Mouse (Mus musculus) adrenal gland (tissue): ENCODE results near the gene Ptpn4.

Source experiments
- intact Hi-C: fragments of 180-260 bp; cut with DNase I; formaldehyde crosslinking; loops from one replicate; pipeline ENCODE4 v1.15.1; 2025

Ptpn4 gene

DNA sequence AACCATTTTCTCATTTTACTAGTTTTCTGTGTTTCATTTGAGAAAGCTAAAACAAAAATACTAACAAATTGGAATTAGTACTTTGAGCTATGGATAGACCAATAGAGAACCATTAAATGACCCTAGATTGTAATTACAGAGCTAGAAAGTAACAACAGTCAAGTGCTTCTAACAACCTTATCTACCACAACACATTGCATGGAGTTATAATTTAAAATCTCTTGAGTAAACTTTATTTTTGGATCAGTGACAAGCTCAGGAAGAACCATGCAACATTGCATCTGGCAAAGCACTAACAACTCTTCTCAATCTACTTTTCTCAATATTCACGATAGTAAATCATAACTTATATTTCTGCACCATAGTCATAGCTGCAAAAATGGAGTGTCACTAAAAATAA lies 29.7 kb downstream of the Ptpn4 start:
- intact Hi-C loops, result no loop called here

DNA sequence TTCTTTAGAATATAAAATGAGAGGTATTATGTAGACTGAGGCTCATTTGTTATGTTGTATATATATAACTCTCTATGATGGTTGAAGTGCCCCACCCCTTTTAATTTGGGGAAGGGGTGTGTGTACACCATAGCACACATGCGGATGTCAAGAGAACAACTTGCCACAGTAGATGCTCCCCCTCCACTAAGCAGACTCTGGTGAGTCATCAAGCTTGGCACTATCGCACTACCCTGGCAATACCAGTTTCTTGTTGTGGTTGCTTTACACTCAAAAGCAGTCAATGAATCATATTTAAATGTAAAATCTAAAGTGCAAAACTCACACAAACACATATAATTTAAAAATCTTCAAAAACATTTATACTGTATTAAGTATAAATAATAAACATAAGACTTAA lies 31.4 kb downstream of the Ptpn4 start:
- intact Hi-C loops, result no loop called here

DNA sequence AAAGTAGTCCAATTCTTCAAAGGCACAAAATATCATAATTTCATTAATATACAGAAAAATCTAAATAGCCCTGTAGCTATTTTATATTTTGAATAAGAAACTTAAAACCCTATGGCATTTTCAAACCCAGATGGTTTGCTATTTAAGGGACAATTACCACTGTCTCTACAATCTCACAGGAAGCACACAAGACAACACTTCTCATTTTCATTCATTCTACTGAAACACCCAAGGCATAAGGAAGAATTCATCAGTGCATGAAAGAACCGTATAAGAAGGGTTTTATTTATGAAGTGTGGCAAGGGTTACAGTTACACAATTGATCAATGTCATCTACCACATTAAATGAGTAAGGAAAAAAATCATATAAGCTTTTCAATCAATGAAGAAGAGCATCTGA lies 32.8 kb downstream of the Ptpn4 start:
- intact Hi-C loops, result no loop called here

DNA sequence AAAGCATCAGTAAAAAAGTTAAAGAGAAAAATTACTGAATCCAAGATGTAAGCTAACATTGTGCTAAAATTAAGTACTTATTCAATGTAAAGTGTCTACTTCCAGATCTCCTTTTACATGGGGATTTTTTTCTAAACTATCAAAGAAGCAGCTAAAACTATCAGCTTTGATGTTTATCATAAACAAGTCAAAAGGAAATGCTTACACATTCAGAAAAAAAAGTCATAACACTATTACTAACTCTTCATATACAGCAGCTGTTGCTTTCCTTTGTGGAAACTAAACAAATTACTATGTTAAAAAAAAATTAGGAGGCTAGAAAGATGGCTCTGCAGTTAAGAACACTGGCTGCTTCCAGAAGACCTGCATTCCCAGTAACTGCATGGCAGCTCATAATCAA lies 42.2 kb downstream of the Ptpn4 start:
- intact Hi-C loops, result no loop called here

DNA sequence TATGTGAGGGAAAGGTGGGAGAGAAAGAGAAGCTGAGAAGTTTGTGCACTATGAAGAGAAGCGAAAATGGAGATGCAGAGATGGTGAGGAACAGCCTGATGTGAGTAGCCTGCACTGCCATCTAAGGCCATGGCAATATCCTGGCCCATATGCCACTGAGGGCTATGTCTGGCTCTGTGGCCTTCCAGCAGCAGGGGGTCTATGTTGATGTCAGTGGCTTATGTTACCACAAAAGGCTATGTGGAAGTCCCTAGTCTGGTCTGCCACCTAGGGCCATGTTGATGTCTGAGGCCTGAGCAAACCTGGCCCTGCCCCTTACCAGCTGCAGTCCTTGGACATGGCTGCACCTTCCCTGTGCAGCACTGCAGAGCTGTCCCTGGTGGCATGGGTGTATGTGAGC lies 43.1 kb downstream of the Ptpn4 start:
- intact Hi-C loops, result no loop called here

DNA sequence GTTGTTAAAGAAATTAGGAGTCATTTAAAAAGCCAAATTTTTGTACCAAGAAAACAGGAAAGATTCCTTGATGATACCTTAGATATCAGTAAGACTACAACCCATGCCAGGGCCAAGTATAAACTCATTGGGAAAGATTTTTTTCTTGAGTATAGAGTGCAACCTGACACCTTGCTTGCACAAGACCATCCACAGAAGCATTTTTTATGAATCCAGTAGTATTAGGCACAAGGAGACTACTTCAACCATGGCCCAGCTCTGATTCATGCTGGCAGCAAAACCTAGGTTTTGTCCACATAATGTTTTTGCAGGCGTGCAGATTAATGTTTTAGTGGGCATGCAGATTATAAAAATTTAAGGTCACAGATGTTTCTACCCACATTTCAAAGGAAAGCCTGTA lies 46.8 kb downstream of the Ptpn4 start:
- intact Hi-C loops, result no loop called here

DNA sequence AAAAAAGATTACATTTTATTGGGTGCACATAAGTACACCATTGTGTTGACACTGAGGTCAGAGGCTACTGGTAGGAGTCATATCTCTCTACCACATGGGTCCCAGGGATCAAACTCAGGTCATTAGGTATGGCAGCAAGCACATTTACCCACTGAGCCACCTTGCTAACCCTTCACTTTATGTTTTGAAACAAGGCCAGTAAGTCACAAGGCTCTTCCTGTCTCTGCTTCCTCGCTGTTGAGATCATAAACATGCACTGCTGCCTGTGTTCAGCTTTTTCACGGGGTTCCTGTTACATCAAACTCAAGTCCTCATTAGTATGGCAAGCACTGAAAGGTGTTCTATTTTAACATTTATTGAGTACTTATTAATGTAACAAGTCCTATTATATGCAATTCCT lies 61.5 kb downstream of the Ptpn4 start:
- intact Hi-C loops, result no loop called here

DNA sequence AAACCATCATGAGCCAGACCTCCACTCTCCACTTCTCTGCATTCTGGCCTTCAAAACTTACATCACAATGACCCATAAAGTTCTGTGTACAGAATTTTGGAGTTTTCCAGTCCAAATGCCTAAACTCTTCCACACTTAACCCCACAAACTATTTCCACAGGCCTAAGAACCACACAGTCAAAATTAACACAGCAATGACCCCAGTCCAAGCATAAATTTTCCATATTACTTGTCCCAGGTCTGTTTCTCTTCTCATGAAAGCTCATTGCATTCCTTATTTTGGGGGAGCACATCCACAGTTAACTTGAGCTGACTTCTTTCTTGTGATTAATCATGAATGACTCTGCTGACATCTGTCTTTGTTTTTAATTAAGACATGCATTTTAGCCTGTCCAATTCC lies 101.7 kb downstream of the Ptpn4 start:
- intact Hi-C loops, result no loop called here

DNA sequence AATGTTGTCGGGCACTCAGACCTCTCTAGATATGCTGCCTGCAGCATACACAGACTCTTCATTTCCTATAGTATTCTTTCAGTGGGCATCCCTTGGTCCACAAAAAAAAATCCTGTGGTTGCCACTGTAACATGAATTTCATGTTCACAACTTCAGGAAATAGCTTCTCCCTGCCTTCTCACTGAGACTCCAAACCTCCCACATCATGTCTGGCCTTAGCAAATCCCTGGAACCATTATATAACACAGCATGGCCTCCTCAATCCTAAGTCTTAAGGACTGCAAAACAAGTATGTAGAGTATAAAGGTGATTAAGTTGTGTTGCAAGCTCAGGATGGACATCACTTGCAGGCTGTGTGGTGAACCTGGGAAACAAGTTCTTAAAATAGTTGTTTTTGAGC lies 102.6 kb downstream of the Ptpn4 start:
- intact Hi-C loops, result no loop called here

DNA sequence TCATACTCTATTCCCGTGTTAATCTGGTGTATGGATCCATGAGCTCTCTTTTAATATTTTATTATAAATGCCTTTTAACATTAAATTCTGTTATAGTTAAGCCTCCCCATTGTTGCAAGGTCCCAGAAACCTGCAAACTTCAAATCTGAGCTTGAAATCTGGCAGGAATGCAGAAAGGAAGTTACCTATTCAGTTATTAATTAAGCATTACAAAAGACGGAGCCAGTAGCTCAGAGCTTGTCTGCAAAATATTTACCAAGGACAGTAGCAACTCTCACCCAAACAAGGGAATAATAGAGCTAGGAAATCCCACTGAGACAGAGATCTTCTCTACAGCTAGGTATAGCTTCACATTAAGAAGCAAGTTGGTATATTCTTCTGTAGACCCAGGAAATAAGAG lies 106.2 kb downstream of the Ptpn4 start:
- intact Hi-C loops, result no loop called here

DNA sequence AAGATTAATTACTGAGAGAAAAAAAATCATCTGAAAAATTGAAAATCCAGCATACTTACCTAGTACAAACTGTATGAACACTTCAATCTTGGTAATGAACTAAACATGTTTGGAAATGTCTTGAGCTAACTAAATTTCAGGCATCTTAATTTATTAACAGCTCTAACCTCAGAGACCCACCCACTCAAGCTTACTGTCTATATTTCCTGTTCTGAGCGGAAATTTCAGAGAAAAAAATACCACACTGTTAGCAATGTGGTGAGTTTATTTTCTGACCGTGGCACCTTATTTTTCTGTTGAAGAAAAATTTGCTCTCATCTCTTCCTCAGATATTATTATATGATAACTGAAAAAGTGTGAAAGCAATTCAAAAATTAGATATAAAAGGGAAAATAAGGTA lies 124.4 kb downstream of the Ptpn4 start:
- intact Hi-C loops, result no loop called here

DNA sequence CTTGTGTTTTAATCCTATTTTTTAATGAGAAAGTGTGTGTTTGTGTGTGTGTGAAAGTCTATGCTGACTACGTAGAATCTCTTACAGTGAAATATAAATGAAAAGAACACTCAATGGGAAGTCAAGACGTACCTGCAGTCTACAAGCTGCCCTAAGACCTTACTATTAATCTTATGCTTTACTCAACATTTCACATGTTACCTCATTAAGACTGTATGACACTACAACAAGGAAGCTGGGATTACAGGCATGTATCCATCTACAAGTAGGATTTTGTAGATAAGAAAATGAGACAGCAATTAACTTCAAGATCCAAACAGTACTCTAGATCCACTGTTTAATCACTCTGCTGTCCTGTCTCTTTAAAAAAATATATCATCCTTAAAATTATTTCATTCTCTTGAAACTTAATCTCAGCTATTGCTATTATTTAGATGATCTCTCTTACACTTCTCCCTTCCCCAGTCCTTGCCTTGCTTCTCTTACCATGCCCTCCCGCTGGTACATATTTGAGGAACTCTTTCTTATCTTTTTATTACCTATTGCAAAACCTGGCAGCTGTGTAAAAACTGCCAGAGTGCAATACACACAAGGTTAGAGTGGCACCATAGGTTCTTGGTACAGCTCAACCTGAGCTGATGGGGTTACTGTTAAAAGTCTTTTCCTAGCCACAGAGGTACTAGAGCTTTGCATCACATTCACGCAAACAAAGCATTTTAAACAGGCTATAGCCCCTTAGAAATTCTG lies 130.8 kb downstream of the Ptpn4 start:
- intact Hi-C loops, result no loop called here

DNA sequence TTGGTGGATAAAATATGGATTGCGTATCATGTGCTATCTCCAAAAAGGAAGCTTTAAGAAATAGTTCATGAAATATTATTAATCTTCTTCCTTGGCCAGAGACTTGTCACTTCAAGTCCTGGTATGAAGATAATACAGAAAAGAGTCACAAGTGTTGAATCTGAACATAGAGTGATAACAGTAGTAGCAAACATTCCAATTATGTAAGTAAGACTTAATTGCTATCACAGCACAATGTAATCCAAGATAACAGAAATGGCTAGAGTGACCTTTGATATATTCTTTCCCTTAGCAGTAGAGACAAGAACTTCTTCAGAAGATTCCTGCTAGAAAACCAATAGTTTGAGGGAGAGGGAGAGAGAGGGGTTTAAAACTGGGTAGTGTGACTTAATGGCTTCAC lies 140.6 kb downstream of the Ptpn4 start:
- intact Hi-C loops, result no loop called here

DNA sequence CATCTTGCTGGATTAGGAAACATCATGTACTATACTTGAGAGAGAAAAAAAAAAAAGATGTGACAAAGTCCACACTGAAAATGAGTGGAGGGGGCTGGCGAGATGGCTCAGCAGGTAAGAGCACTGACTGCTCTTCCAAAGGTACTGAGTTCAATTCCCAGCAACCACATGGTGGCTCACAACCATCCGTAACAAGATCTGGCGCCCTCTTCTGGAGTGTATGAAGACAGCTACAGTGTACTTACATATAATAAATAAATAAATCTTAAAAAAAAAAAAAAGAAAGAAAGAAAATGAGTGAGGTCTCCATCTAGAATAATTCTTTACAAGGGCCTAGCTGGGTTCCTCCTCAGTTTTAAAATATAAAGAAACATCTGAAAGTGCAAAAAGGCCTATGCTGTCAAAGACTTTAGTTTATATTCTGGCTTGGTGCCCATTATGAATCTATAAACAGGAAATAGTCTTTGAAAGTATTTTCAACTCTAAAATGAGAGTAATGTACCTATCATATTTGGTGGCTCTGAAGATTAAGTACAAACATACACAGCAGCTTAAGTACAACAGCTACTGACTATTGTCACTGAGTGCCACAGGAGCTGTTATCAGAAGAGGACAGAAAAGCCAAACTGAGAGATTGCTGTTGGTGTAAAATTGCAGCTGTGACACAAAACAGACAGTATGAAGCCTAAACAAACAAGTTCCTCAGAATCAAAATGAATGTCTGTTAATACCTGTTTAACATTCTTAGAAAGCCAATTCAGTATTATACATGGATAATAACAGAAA lies 151.4 kb downstream of the Ptpn4 start:
- intact Hi-C loops, result no loop called here

DNA sequence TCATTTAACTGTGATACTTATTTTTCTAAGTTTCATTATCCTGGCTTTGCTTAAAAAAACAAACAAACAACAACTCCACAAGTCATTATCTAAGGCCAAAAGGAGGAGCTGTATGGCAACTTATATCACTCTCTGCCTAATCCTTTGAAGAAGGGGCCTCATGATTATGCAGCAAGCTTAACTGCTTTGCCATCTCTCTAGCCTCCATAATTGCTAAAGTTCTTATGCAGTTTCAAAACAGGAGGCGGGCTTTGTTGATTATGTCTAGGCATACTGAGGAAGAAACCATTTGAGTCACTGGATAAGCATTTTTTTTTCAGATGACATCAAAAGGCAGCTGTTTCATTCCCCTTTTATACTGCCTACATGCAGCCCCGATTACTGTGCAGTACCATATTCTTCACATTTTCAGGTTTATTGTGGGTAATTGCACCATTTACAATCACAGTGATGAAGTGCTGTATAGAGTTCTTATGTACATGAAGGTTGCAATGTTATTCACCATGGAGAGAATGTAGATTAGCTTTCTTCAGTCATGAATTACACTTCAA lies 155.7 kb downstream of the Ptpn4 start:
- intact Hi-C loops, result no loop called here

DNA sequence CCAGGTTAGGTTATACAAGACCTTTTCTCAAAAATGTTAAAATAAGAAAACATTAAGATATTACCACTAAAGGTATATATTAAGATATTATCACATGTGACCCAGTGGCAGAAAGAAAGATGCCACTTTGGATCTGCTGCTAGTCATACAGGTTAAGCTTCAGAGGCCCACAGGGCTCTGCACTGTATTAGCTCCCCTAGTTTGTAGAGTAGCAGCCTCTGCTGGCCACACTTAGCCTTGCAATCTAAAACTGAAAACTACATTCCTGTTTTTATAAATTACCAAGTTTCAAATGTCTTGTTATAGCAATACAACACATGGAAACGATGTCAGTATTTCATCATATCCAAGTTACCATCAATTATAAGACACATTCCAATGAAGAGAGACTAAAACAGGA lies 162.4 kb downstream of the Ptpn4 start:
- intact Hi-C loops, result loop anchor here (2.0 to 5.0 kb wide), 2 partner anchors 126 to 218 kb away; no protein-coding TSS in a partner anchor

DNA sequence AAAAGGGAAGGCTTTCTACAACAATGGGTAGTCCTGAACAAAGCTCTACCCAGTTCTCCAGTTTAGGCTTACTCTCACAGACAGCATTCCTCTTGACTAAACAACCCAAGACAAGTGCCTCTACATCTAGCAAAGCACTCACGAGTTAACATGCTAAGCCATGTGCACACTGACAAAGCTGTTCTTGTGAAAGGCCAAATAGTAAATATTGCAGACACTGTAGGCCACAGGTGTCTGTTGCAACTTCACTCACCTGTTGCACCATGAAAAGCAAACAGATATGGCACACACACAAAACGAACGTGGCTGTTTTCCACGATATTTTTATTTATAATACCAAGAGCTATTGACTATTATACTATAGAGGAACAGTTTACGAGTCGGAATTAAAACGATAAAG lies 170.5 kb downstream of the Ptpn4 start:
- intact Hi-C loops, result no loop called here

DNA sequence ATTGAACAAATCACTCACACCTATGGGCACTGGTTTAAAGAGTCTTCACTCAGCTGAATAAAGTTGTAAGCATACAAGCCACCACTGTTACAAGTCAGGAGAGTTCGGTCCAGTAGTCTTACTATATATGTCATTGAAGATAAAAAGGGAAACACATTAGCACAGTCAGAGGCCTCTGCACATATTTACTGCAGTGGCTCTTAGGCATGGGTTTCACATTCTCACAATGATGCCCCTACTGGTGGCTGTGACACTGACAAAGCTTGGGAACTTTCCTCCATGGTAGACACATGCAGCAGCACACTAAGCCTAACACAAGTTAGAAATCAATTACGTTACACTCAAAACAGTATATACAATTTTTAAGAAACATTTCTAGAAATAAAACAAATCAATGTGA lies 183.1 kb downstream of the Ptpn4 start:
- intact Hi-C loops, result no loop called here

DNA sequence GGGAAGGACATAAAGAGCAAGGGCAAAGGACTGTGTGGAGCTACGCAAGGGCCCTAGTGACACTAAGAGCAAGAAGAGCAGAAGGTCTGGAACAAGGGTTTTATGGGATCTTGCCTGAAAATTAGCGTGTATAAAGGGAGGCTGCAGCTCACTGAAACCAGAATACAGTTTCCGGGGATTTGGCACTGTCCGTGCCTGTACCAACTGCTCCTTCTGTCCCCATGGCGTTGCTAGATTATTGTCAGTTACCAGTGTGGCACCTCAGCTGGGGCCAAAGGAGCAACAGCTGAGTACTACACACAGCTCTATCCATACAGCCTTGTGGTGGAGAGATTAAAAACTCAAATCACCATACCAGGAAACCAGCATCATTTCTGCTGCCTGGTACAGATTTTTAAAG lies 187.0 kb downstream of the Ptpn4 start:
- intact Hi-C loops, result no loop called here

DNA sequence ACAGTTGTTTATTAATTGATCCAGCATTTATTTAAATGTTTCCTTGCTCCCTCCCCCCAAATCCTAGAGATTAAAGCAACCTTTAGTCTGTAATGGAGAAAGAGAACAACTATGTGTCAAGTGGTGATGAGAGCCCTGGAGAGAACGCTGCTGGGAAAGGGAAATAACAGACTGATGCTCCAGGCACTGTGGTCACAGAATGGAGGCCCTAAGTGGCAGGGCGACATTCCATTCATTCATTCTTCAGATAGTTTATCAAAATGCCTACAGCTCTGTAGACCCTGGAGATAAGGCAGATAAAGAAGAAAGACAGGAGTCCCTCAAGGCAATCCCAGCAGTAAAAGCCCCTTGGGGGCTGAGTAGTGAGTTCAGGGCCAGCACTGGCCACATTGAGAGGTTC lies 187.8 kb downstream of the Ptpn4 start:
- intact Hi-C loops, result no loop called here

DNA sequence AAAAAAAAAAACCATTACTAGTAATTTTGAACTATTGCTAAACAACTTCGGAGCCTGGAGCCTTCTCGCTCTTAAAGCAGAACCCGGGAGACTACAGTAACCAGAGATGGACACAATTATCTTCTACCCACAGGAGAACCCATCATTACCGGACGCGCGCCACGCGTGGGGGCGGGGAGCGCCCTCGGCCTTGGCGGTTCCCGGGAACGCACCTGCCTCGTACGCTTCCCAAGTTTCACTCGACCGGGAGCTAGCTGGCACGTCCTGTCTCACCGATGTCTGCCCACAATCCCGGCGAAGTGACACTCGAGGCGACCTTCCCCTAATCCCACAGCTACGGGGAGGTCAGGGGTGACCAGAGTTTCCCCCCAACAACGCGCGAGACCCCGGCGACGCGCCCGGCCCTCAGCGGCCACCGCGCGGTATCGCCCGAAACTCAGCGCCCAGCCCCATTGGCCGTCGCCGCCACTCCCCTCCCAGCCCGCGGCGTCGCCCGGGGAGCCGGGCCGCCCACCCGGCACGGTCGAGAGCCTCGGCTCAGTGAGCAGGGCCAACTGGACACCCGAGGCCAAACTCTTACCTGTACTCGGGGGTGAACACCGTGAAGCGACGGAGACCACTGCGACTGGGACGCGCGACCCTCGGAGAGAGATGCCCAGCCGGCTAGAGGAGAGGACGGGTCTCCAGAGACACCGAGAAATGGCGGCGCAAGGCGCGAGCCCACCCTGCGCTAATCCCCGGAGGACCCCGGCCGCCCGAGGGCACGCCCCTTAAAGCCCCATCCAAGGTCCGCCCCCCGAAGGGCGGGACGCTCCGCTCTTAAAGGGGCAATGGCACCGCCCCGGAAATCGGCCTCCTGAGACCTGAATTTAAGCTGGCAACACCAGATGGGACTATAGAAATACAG lies 189.0 kb downstream of the Ptpn4 start, which contains the start of gene Epb41l5:
TSS of gene Epb41l5 (minus strand) at position 796 of the 907 bp plus-strand sequence.
- intact Hi-C loops, result no loop called here

DNA sequence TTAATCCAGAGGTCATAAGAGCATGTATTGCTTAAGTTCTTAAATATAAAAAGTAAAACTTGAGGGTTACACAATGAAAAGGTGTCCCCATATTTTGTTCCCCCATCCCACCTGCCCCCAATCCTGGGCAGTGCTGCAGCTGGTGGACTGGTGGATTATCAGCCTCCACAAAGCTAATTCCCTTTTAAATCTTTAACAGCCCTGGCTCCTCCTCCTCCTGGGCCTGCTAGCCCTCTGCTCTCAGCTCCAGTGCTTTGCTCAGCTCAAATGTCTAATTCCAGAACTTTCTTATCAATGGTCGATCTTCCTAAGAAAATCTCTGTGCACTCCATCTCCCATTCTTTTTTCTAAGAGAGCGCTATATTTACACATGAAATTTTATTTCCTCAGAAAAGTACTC lies 191.1 kb downstream of the Ptpn4 start:
- intact Hi-C loops, result no loop called here
